Mouse (Mus musculus) cerebellum, adult 2 months (tissue): ENCODE data around the gene A530084C06Rik. TPM values are rescaled to one million over a fixed set of nuclear protein-coding genes. Genes with fewer than 3 reads are reported as not detected.

Experiments used
- DNase-seq, 2 experiments: peaks; one replicate each; pipeline ENCODE4 v3.0.0; 2021
- H3K27ac ChIP-seq: fragments of 200-500 bp; 2 replicates; pipeline ENCODE4 v1.5.1; 2012; ENCODE audit warnings: low read length, control low read depth, inconsistent platforms; ENCODE audit not compliant: insufficient read depth
- H3K27me3 ChIP-seq: fragments of 200-500 bp; 2 replicates; pipeline ENCODE4 v1.6.1; 2012; ENCODE audit warnings: inconsistent platforms, mild to moderate bottlenecking, low read length, moderate library complexity; ENCODE audit not compliant: control insufficient read depth, insufficient read depth
- H3K4me1 ChIP-seq: fragments of 200-500 bp; 2 replicates; pipeline ENCODE4 v1.6.1; 2011; ENCODE audit warnings: low read length; ENCODE audit not compliant: control insufficient read depth, insufficient read depth
- H3K4me3 ChIP-seq: fragments of 200-500 bp; replicated peaks from 2 replicates; pipeline ENCODE3; 2011; ENCODE audit warnings: mild to moderate bottlenecking, low read depth, low read length, control low read depth; ENCODE audit not compliant: insufficient read depth
- CTCF ChIP-seq: fragments of 200-500 bp; IDR thresholded peaks from 2 replicates; pipeline ENCODE4 v1.5.1; 2011; ENCODE audit warnings: low read depth, mild to moderate bottlenecking, control low read depth, low read length, moderate library complexity, borderline replicate concordance; ENCODE audit not compliant: insufficient read depth
- POLR2A ChIP-seq: fragments of 200-500 bp; IDR thresholded peaks from 2 replicates; pipeline ENCODE4 v1.6.1; 2011; ENCODE audit warnings: low read length, control low read depth, borderline replicate concordance; ENCODE audit not compliant: insufficient read depth
- WGBS: fragments of 180-500 bp; shearing (Covaris S2); methylation state at CpG from one replicate; pipeline ENCODE4 v1.1.7; 2018; 5-methylcytosine and 5-hydroxymethylcytosine counted together
- polyA plus RNA-seq: library from polyadenylated mRNA; depleted of rRNA; stranded (reverse); fragments of >200 nt; gene quantifications from 2 replicates; pipeline ENCODE4 v1.2.3, GENCODE M21; 2012; rRNA removed

Gene A530084C06Rik
- polyA plus RNA-seq, result 0.72 and 0.87 TPM in 2 replicates

DNA sequence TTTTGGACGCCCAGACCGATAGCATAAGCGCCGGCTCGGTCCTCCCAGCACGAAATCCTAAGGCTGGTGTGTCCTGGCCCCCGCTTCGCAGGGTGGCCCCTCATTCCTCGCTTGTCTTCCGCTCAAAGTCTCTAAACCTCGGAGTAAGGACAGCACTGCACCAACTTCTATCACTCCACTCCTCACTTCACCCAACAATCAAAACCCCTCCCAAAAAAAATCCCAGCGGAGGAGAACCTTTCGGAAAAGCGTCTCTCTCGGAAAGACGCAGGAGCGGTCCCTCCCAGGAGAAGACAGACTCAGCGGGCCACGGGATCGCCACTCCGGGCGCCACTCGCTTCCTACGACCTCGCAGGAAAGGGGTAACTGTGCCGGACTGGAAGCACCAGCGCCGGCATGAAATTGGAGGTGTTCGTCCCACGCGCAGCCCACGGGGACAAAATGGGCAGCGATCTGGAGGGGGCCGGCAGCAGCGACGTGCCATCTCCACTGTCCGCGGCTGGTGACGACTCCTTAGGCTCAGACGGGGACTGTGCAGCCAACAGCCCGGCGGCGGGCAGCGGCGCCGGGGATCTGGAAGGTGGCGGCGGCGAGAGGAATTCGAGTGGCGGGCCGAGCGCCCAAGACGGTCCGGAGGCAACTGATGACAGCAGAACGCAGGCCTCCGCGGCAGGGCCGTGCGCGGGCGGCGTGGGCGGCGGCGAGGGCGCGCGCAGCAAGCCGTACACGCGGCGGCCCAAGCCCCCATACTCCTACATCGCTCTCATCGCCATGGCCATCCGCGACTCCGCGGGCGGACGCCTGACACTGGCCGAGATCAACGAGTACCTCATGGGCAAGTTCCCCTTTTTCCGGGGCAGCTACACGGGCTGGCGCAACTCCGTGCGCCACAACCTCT lies at the start of gene A530084C06Rik:
TSS of gene A530084C06Rik (minus strand) at position 813 of the 898 bp plus-strand sequence.
- Histone ChIP-seq H3K4me3 (peak within 1 kb of the TSS; percentile 54), H3K27me3 (peaks cover 3% of the 10 kb centered on the region; the same call in 1 of the 2 replicates), H3K27ac (no peak within 1 kb of the TSS), H3K4me1 (no peaks in the 10 kb centered on the region)
- WGBS, result under 1% methylated on average over 88 of the region's 88 CpGs
- TF ChIP-seq POLR2A, result no peak
- TF ChIP-seq CTCF, result no peak
- peak; percentile 14 to 41 for DNase-seq

DNA sequence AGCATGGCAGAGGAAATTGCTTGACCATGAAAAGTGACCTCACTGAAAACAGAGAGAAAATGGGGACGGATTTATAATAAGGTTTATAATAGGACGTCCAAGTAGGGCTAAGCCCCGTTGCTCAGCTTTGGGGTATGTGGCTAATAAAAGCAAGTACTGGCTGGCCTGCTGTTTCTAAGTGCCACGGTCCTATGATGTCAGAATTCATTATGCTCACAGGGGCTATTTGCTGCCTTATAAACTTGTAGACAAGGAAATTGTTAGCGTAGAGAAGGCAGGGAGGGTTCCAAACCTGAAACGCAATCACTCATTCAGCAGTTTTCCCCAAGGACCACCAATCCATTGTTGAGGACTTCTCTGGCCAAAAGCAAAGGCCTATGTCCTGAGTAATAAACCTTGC lies 44.8 kb upstream of the A530084C06Rik start:
- Histone ChIP-seq H3K4me1 (no peaks in the 10 kb centered on the region), H3K27ac (no peak overlapping the region), H3K4me3 (no peak overlapping the region), H3K27me3 (no peaks in the 10 kb centered on the region)
- 69% methylated on average over 6 of the region's 6 CpGs for WGBS
- no peak for TF ChIP-seq CTCF
- no peak for TF ChIP-seq POLR2A
- no peak for DNase-seq

DNA sequence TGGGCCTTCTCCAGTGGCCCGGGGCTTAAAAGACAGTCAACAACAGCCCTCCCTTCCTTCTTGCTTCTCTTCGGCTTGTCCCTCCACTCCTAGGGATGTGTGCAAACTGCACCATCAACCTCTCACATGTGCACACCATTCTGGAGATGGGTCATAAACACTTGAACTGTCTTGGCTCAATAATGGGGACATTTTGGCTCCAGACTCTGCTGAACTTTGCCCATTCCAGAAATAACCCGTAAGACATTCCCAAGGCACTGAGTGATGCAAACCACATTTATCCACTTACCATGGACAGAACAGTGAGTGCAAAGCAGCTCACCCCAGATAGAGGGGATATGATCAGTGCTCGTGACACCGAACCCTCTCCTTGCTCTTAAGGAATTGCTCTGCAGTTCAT lies 40.4 kb upstream of the A530084C06Rik start:
- TF ChIP-seq CTCF, result no peak
- TF ChIP-seq POLR2A, result no peak
- Histone ChIP-seq H3K4me1 (no peaks in the 10 kb centered on the region), H3K4me3 (no peak overlapping the region), H3K27ac (no peak overlapping the region), H3K27me3 (no peaks in the 10 kb centered on the region)
- 72% methylated on average over 5 of the region's 5 CpGs for WGBS
- DNase-seq, result no peak

DNA sequence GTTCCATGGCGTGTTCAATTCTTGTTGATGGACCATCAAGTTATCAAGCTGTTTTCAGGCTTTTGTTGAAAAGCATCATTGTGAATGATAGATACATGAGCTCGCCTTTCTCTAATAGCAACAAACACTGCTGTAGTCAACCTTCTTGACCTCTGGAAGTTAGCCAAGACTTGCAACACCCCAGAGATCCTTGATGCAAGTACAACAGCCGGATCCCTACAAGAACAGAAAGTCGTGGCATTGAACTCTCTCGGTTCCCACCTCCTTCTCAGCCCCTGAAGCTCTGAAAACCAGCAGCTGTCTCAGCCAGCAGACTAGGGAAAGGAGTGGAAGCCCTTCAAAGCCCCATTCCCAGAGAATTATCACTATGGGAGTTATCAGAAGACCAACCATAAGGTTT lies 28.2 kb upstream of the A530084C06Rik start:
- DNase-seq, result no peak
- Histone ChIP-seq H3K4me3 (no peak overlapping the region), H3K27ac (no peak overlapping the region), H3K4me1 (no peaks in the 10 kb centered on the region), H3K27me3 (no peaks in the 10 kb centered on the region)
- 47% methylated on average over 5 of the region's 5 CpGs for WGBS
- TF ChIP-seq POLR2A (no peak), CTCF (no peak)

DNA sequence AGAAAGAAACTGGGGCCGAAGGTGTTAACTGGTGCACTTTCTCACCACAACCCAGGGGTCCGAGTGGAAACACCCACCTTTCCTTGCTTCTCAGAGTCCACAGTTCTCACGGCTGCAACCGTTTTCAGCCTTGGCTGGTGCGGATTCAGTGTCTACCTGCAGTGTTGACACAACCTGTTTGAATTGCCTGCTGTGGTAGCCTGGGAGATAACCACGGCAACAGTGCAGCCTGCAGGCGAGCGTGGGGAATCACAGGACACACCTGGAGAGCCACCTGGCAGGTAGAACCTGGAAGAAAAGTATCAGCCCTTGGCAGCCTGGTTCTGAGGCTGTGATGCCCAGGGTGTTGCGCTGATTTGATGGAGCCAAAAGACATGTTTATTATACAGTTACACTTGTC lies 20.7 kb upstream of the A530084C06Rik start:
- Histone ChIP-seq H3K27me3 (no peaks in the 10 kb centered on the region), H3K4me1 (no peaks in the 10 kb centered on the region), H3K4me3 (no peak overlapping the region), H3K27ac (no peak overlapping the region)
- TF ChIP-seq CTCF, result peak; percentile 23; the same call in 1 of the 2 replicates
- TF ChIP-seq POLR2A, result no peak
- WGBS, result 67% methylated on average over 9 of the region's 9 CpGs
- no peak for DNase-seq

DNA sequence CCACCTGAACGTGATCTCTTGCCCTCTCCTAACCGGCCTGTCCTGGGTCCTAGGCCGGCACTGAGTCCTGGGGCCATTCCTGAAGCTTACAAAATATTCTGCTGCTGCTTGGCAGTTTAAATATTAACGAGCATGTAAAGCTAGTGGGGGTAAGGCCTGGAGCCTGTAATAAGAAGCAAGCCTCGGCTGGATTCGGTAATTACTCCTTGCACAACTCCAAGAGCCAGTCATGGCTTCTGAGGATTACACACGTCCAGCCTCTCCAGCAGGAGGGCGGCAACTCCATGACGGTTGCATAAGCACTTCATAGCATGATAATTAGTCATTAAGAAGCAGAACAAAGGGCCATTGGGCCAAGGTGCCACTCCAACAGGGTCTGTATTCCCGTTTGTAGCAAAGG lies 19.3 kb upstream of the A530084C06Rik start:
- H3K27ac ChIP-seq, result no peak overlapping the region
- DNase-seq, result no peak
- H3K4me3 ChIP-seq, result no peak overlapping the region
- H3K27me3 ChIP-seq, result no peaks in the 10 kb centered on the region; the same call in 1 of the 2 replicates
- WGBS, result 48% methylated on average over 10 of the region's 10 CpGs
- no peaks in the 10 kb centered on the region for H3K4me1 ChIP-seq
- TF ChIP-seq POLR2A, result no peak
- no peak for TF ChIP-seq CTCF

DNA sequence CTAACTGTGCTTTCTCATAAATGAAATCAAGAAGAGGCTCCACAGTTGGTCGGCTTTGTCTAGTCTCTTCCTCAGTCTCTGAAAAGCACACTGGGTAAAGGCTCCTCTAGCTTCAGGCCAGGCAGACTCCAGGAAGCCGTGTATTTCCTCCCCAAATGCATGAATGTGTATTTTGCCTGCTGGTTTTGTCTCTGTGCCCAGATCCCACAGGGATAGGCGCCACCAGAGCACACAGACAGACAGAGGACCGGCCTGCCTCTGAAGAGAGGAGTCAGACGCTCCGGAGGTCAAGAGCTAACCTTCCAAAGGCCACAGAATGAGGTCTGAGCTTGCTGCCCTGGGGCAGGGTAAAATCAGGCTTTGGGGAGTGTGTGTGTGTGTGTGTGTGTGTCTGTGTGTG lies 18.4 kb upstream of the A530084C06Rik start:
- no peak for DNase-seq
- H3K27me3 ChIP-seq, result no peaks in the 10 kb centered on the region; the same call in 1 of the 2 replicates
- no peaks in the 10 kb centered on the region for H3K4me1 ChIP-seq
- WGBS, result 11% methylated on average over 6 of the region's 6 CpGs
- H3K4me3 ChIP-seq, result no peak overlapping the region
- no peak for TF ChIP-seq CTCF
- H3K27ac ChIP-seq, result no peak overlapping the region

DNA sequence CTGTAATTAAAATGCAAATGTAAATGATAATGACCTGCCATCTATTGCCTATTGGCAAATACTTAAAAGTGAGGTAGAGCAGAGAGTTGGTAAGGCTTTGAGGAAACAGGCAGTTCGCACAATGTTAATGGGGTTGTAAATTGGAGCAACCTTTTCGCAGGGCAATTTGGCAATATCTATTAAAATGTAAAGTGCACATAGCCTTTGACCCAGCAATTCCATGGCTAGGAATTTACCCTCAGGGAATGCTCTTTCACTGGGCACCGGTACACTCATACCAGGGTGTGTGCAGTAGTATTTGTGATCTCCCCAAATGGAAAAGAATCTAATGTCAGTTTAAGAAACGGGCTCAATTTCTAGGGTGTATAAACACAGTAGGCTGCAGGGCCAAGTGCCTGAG lies 17.6 kb upstream of the A530084C06Rik start:
- no peaks in the 10 kb centered on the region; the same call in 1 of the 2 replicates for H3K27me3 ChIP-seq
- no peak for DNase-seq

More for the DNA sequence above, 17.6 kb upstream of the A530084C06Rik start:
- Histone ChIP-seq H3K27ac (no peak overlapping the region), H3K4me3 (no peak overlapping the region), H3K4me1 (no peaks in the 10 kb centered on the region)
- WGBS, result 80% methylated on average over 4 of the region's 4 CpGs
- TF ChIP-seq CTCF, result no peak
- no peak for TF ChIP-seq POLR2A
